Mouse (Mus musculus) neural tube, embryonic 11.5 days (tissue): Measurements from ENCODE around the gene Ppp6r1. TPM values are rescaled to one million over a fixed set of nuclear protein-coding genes. Genes with fewer than 3 reads are reported as not detected.
"Not testable (repeated sequence)": the region's sequence is repeated elsewhere in the genome, so short reads cannot be mapped to it uniquely, and the experiment has no call there.

Experiments
- ATAC-seq: fragments of 200-750 bp; cut with Nextera tagmentation; 2 replicates; pipeline ENCODE4 v1.8.0; 2017; ENCODE audit warnings: moderate number of reproducible peaks, mild to moderate bottlenecking, moderate TSS enrichment, moderate library complexity; ENCODE audit not compliant: insufficient read depth, low FRiP score, low TSS enrichment
- DNase-seq: peaks from one replicate; pipeline ENCODE4 v3.0.0-alpha.2; 2015; ENCODE audit warnings: low spot score
- H3K27ac ChIP-seq: fragments of 300-500 bp; sonication (generic); 2 replicates; pipeline ENCODE4 v1.5.1; 2014; ENCODE audit warnings: low read depth, mild to moderate bottlenecking, low read length
- H3K27me3 ChIP-seq: fragments of 300-500 bp; sonication (generic); 2 replicates; pipeline ENCODE4 v1.6.1; 2014; ENCODE audit warnings: mild to moderate bottlenecking, low read length, mixed read lengths; ENCODE audit not compliant: control insufficient read depth, insufficient read depth
- H3K36me3 ChIP-seq: fragments of 300-500 bp; sonication (generic); 2 replicates; pipeline ENCODE4 v1.6.1; 2014; ENCODE audit warnings: mild to moderate bottlenecking, low read length, moderate library complexity, mixed read lengths; ENCODE audit not compliant: control insufficient read depth, insufficient read depth
- H3K4me1 ChIP-seq: fragments of 300-500 bp; sonication (generic); 2 replicates; pipeline ENCODE4 v1.6.1; 2014; ENCODE audit warnings: low read length, mixed read lengths; ENCODE audit not compliant: control insufficient read depth, insufficient read depth
- H3K4me2 ChIP-seq: fragments of 300-500 bp; sonication (generic); 2 replicates; pipeline ENCODE4 v1.6.1; 2014; ENCODE audit warnings: low read depth, mild to moderate bottlenecking, moderate library complexity
- H3K4me3 ChIP-seq: fragments of 300-500 bp; sonication (generic); 2 replicates; pipeline ENCODE4 v1.5.1; 2014; ENCODE audit warnings: low read depth, low read length
- H3K9ac ChIP-seq: fragments of 300-500 bp; sonication (generic); 2 replicates; pipeline ENCODE4 v1.6.1; 2014; ENCODE audit warnings: mild to moderate bottlenecking, low read length
- H3K9me3 ChIP-seq: fragments of 300-500 bp; sonication (generic); 2 replicates; pipeline ENCODE4 v1.6.1; 2016; ENCODE audit warnings: low read length; ENCODE audit not compliant: control insufficient read depth
- WGBS: fragments of 180-500 bp; shearing (Covaris S2); extraction: QIAGEN DNeasy Blood & Tissue Kit; methylation state at CpG from one replicate; pipeline ENCODE4 v1.1.7; 2014; 5-methylcytosine and 5-hydroxymethylcytosine counted together
- polyA plus RNA-seq: library from polyadenylated mRNA; unstranded; fragments of >200 nt; fragmentation: Nextera tagmentation; extraction: Ambion mirVana; gene quantifications from 2 replicates; pipeline ENCODE4 v1.2.1, GENCODE M21; 2014

Gene Ppp6r1
- polyA plus RNA-seq, 1 experiment from 2014 or later = 6.0 TPM

- H3K36me3 ChIP-seq, H3K9ac ChIP-seq, ATAC-seq, H3K27ac ChIP-seq, H3K4me1 ChIP-seq, DNase-seq, H3K4me3 ChIP-seq, H3K27me3 ChIP-seq, H3K4me2 ChIP-seq, H3K9me3 ChIP-seq: not testable (repeated sequence)
- WGBS = 80% methylated on average over 4 of the region's 4 CpGs
These were observed 61.8 kb downstream of the Ppp6r1 start for GRCm38 (mm10) chr7:4597046-4597445.

Other genes starting within 250 kb of the Ppp6r1 start
- gene Rdh13, start 213.4 kb downstream of the Ppp6r1 start, polyA plus RNA-seq = 32.2 and 32.6 TPM in 2 replicates
- gene Eps8l1, start 198.3 kb downstream of the Ppp6r1 start, polyA plus RNA-seq = 4.6 and 4.7 TPM in 2 replicates
- 41.1 and 43.3 TPM in 2 replicates for gene Ppp1r12c, start 157.3 kb downstream of the Ppp6r1 start, polyA plus RNA-seq
- 72.7 and 93.7 TPM in 2 replicates for gene Tnnt1, start 142.6 kb downstream of the Ppp6r1 start, polyA plus RNA-seq
- 2.1 and 3.5 TPM in 2 replicates for gene Tnni3, start 134.8 kb downstream of the Ppp6r1 start, polyA plus RNA-seq
- 0.93 and 0.95 TPM in 2 replicates for gene Dnaaf3, start 126.6 kb downstream of the Ppp6r1 start, polyA plus RNA-seq
- gene Syt5, start 111.5 kb downstream of the Ppp6r1 start, polyA plus RNA-seq = 9.0 and 10.8 TPM in 2 replicates
- not detected in 2 replicates for gene Ptprh, start 55.0 kb downstream of the Ppp6r1 start, polyA plus RNA-seq
- gene Tmem86b, start 27.6 kb downstream of the Ppp6r1 start, polyA plus RNA-seq = 1.5 and 2.1 TPM in 2 replicates
- 108 and 120 TPM in 2 replicates for gene Hspbp1, start 26.0 kb upstream of the Ppp6r1 start, polyA plus RNA-seq
- gene Brsk1, start 31.6 kb upstream of the Ppp6r1 start, polyA plus RNA-seq = 2.7 and 3.4 TPM in 2 replicates
- gene Tmem150b, start 66.2 kb upstream of the Ppp6r1 start, polyA plus RNA-seq = 0.17 TPM in 1 of 2 replicates, not detected in the other
- 80.6 and 87.0 TPM in 2 replicates for gene Kmt5c, start 81.1 kb upstream of the Ppp6r1 start, polyA plus RNA-seq
- gene Cox6b2, start 94.1 kb upstream of the Ppp6r1 start, polyA plus RNA-seq = 23.0 and 27.0 TPM in 2 replicates
- not detected in 2 replicates for gene Fam71e2, start 112.3 kb upstream of the Ppp6r1 start, polyA plus RNA-seq
- gene Il11, start 123.8 kb upstream of the Ppp6r1 start, polyA plus RNA-seq = 0.16 TPM in 1 of 2 replicates, not detected in the other
- gene Tmem190, start 123.9 kb upstream of the Ppp6r1 start, polyA plus RNA-seq = not detected in 2 replicates
- gene Tmem238, start 130.6 kb upstream of the Ppp6r1 start, polyA plus RNA-seq = 1.7 and 2.2 TPM in 2 replicates
- 157 and 169 TPM in 2 replicates for gene Rpl28, start 133.9 kb upstream of the Ppp6r1 start, polyA plus RNA-seq
- 422 and 471 TPM in 2 replicates for gene Ube2s, start 153.6 kb upstream of the Ppp6r1 start, polyA plus RNA-seq
- 3.1 and 3.2 TPM in 2 replicates for gene Shisa7, start 185.7 kb upstream of the Ppp6r1 start, polyA plus RNA-seq
- gene Isoc2b, start 211.2 kb upstream of the Ppp6r1 start, polyA plus RNA-seq = 2.4 and 2.5 TPM in 2 replicates
- gene Isoc2a, start 218.1 kb upstream of the Ppp6r1 start, polyA plus RNA-seq = 0.49 and 0.82 TPM in 2 replicates
- 0.29 TPM in 1 of 2 replicates, not detected in the other for gene Gm36210, start 247.5 kb upstream of the Ppp6r1 start, polyA plus RNA-seq